Mouse (Mus musculus) adrenal gland, postnatal 14 days (tissue): ENCODE results near the gene Hip1r. TPM values are rescaled to one million over a fixed set of nuclear protein-coding genes. Genes with fewer than 3 reads are reported as not detected.
A peak's percentile ranks its signal among the peaks of the same experiment; 100 is the strongest.

Experiments used
- DNase-seq: peaks from one replicate; pipeline ENCODE4 v3.0.0; 2021; ENCODE audit warnings: mixed read lengths
- total RNA-seq: library from RNA; stranded (reverse); gene quantifications from 2 replicates; pipeline ENCODE4 v1.2.3, GENCODE M21; 2021

The Hip1r gene
- total RNA-seq, 1 experiment from 2014 or later = 18.0 TPM

GRCm38 (mm10) chr5:123996695-123997094, 23.3 kb downstream of the Hip1r start:
- DNase-seq = no peak

GRCm38 (mm10) chr5:123997211-123997751, 23.9 kb downstream of the Hip1r start:
- DNase-seq = no peak

GRCm38 (mm10) chr5:123997811-123998210, 24.4 kb downstream of the Hip1r start:
- DNase-seq = no peak

- no peak for DNase-seq
Observed at GRCm38 (mm10) chr5:123998370-123998769, 24.9 kb downstream of the Hip1r start.

GRCm38 (mm10) chr5:124000824-124001223, 27.4 kb downstream of the Hip1r start:
- peak; percentile 93 for DNase-seq

- no peak for DNase-seq
Observed at GRCm38 (mm10) chr5:124001274-124001673, 27.8 kb downstream of the Hip1r start.

GRCm38 (mm10) chr5:124002876-124003275, 29.4 kb downstream of the Hip1r start:
- peak; percentile 77 for DNase-seq

- no peak for DNase-seq
Observed at GRCm38 (mm10) chr5:124003375-124003774, 29.9 kb downstream of the Hip1r start.

- peak; percentile 77 for DNase-seq
Observed at GRCm38 (mm10) chr5:124004356-124005150, 31.1 kb downstream of the Hip1r start.

- DNase-seq = no peak
Observed at GRCm38 (mm10) chr5:124005151-124005500, 31.7 kb downstream of the Hip1r start.

GRCm38 (mm10) chr5:124005591-124005990, 32.2 kb downstream of the Hip1r start:
- DNase-seq = no peak

GRCm38 (mm10) chr5:124006082-124006873, 32.9 kb downstream of the Hip1r start:
- DNase-seq = no peak

- DNase-seq = peak; percentile 95
Observed at GRCm38 (mm10) chr5:124006891-124007491, 33.6 kb downstream of the Hip1r start.

- DNase-seq = no peak
Observed at GRCm38 (mm10) chr5:124010077-124010476, 36.6 kb downstream of the Hip1r start.

GRCm38 (mm10) chr5:124010910-124011655, 37.7 kb downstream of the Hip1r start:
- peak; percentile 84 for DNase-seq

GRCm38 (mm10) chr5:124011927-124012326, 38.5 kb downstream of the Hip1r start:
- DNase-seq = no peak

GRCm38 (mm10) chr5:124012885-124013284, 39.5 kb downstream of the Hip1r start:
- DNase-seq = peak; percentile 81

GRCm38 (mm10) chr5:124013747-124014146, 40.3 kb downstream of the Hip1r start:
- DNase-seq = no peak

- no peak for DNase-seq
Observed at GRCm38 (mm10) chr5:124014180-124014579, 40.8 kb downstream of the Hip1r start.

- peak; percentile 74 for DNase-seq
Observed at GRCm38 (mm10) chr5:124014791-124015251, 41.4 kb downstream of the Hip1r start.

- DNase-seq = no peak
Observed at GRCm38 (mm10) chr5:124015727-124016126, 42.3 kb downstream of the Hip1r start.

GRCm38 (mm10) chr5:124016291-124016821, 42.9 kb downstream of the Hip1r start:
- no peak for DNase-seq
